Mouse (Mus musculus): ENCODE results near the gene Cyld. TPM values are rescaled to one million over a fixed set of nuclear protein-coding genes. Genes with fewer than 3 reads are reported as not detected.
A peak's percentile ranks its signal among the peaks of the same experiment; 100 is the strongest.

Gene Cyld
- polyA plus RNA-seq, 1 experiment from 2014 or later = 15.4 TPM

DNA sequence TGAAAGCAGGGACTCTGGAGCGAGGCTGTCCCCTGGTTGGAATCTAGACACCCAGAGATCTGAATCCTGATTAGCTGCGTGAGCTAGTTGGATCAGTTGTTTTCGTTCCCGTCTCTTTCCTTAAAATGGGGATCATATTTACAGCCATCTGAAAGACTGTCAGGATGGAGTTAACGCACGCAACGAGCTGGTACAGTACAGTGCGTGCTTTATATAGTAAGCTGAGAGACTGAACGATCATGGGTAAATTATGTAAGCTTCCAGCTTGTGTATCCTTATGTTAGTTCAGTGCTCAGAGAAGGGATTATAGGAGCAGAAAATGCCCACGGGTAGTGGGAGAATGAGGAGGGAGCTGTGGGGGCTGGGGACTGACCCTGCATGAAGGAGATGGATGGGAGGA is 25.3 kb upstream of the Cyld start:
- ATAC-seq (ENCODE audit: low FRiP score, low read depth) = no peak
- peaks cover 3% of the 10 kb centered on the region; the same call in 1 of the 2 replicates for H3K4me1 ChIP-seq
- no peak overlapping the region for H3K4me3 ChIP-seq
- H3K27ac ChIP-seq = no peak overlapping the region
- H3K36me3 ChIP-seq = no peaks in the 10 kb centered on the region
- WGBS = 71% methylated on average over 10 of the region's 10 CpGs
- H3K9me3 ChIP-seq = no peaks in the 10 kb centered on the region
- no peak overlapping the region for H3K9ac ChIP-seq
- no peaks in the 10 kb centered on the region for H3K27me3 ChIP-seq
- H3K4me2 ChIP-seq (replicated peaks) = no peak overlapping the region

DNA sequence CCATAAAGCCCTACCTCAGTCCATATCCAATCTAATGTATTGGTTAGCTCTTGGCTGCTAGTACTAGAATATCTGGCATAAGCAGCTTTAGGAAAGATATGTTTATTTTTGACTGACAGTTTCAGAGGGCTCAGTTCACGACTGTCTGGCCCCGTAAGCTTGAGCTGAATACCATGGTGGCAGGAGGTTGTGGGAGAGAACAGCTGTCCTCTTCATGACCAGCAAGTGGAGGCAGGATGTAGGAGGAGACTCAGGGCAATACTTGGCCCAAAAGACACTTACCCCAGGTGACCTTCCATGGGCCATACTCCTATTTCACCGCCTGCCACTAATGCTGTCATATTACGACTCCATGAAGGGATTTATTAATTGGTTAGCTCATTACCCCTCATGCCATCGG is 23.0 kb upstream of the Cyld start:
- H3K9me3 ChIP-seq = no peaks in the 10 kb centered on the region
- no peak for ATAC-seq (ENCODE audit: low FRiP score, low read depth)
- no peak overlapping the region for H3K27ac ChIP-seq
- no peaks in the 10 kb centered on the region for H3K27me3 ChIP-seq
- H3K36me3 ChIP-seq = no peaks in the 10 kb centered on the region
- H3K4me2 ChIP-seq (replicated peaks) = no peak overlapping the region
- H3K9ac ChIP-seq = no peak overlapping the region
- H3K4me1 ChIP-seq = no peaks in the 10 kb centered on the region
- WGBS = 63% methylated on average over 5 of the region's 5 CpGs
- H3K4me3 ChIP-seq = no peak overlapping the region

DNA sequence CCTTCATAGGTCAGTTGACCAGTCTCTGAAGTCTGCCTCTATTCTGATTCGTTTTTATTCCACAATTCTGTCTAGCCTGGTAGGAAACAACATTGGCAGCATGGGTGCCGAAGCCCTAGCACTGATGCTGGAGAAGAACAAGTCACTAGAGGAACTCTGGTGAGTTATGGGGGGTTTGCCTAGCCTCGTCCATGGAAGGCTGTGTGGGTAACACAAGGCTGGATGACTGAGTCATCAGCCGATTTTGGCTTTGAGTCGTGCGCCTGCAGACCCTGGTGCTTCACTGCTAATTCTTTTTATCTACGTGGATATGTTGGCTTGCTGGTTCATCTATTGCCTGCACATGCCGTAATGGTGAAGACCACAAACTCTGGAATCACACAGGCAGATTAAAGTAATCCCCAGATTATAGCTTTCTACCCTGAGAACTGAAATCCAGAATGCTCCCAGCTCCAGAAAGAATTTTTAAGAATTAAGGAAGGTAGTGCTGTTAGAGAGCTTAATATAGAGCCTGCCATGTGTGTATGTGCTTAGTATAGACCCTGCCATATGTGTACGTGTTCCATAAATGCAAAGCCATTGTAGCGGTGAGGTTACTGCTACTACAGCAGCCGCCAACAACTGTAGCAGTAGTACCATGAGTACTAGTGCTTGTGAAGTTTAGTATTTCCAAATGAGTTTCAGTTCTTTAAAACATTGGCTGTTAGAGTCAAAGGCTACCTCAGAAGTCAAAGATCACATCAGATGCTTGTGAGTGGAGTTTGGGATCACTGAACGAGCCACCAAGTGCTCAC is 21.3 kb upstream of the Cyld start:
- H3K36me3 ChIP-seq = no peaks in the 10 kb centered on the region
- no peak overlapping the region for H3K4me3 ChIP-seq
- WGBS = 85% methylated on average over 12 of the region's 12 CpGs
- no peak overlapping the region for H3K4me2 ChIP-seq (replicated peaks)
- no peak overlapping the region for H3K9ac ChIP-seq
- no peak for ATAC-seq (ENCODE audit: low FRiP score, low read depth)
- no peak overlapping the region for H3K27ac ChIP-seq
- H3K4me1 ChIP-seq = no peaks in the 10 kb centered on the region
- H3K27me3 ChIP-seq = no peaks in the 10 kb centered on the region
- H3K9me3 ChIP-seq = no peaks in the 10 kb centered on the region

DNA sequence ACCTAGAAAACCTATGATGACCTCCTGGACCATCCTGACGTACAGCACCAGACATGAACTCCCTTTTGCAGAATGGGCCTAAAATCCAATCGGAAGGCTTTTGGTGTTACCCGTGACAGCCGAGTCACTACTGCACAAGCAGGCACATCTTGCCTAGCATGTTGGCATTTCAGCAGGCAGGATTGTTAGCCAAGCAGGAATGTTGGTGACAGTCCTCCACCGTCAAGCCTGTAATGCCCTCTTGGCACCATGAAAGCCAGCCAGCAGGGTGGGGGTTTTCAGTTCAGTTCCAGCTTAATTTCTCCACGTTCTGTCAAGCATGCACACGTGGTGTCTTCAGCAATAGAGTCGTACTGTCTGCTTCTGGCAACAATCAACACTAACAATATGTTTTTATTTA is 19.8 kb upstream of the Cyld start:
- H3K27ac ChIP-seq = no peak overlapping the region

DNA sequence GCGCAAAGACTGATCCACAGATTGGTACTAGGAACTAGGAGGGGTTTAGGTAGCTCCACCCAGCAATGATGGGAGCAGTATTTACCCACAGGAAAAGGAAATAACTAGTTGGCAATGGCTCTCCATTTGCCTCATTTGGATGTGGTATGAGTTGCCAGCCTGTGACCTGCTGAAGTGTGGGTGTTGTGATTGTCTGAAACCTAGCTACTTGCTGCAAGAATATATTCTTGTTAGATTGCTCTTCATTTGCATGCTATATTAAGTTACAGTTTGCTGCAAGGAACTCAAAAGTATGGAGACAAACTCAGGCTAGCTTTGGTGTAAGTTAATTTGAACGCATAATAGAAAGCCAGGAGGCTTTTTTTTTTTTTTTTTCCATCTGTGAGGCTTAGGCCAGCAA is 16.3 kb upstream of the Cyld start:
- 86% methylated on average over 2 of the region's 2 CpGs for WGBS
- Histone ChIP-seq H3K4me3 (no peak overlapping the region), H3K4me2 (replicated peaks) (no peak overlapping the region), H3K36me3 (no peaks in the 10 kb centered on the region), H3K9me3 (no peaks in the 10 kb centered on the region), H3K9ac (no peak overlapping the region), H3K27ac (no peak overlapping the region), H3K4me1 (no peaks in the 10 kb centered on the region), H3K27me3 (no peaks in the 10 kb centered on the region)
- no peak for ATAC-seq (ENCODE audit: low FRiP score, low read depth)

More for the DNA sequence above, 19.8 kb upstream of the Cyld start:
- H3K9me3 ChIP-seq = no peaks in the 10 kb centered on the region
- no peak overlapping the region for H3K4me2 ChIP-seq (replicated peaks)
- ATAC-seq (ENCODE audit: low FRiP score, low read depth) = no peak
- WGBS = 77% methylated on average over 8 of the region's 8 CpGs
- H3K4me3 ChIP-seq = no peak overlapping the region
- H3K4me1 ChIP-seq = no peaks in the 10 kb centered on the region
- no peaks in the 10 kb centered on the region for H3K36me3 ChIP-seq
- H3K9ac ChIP-seq = no peak overlapping the region
- H3K27me3 ChIP-seq = no peaks in the 10 kb centered on the region

DNA sequence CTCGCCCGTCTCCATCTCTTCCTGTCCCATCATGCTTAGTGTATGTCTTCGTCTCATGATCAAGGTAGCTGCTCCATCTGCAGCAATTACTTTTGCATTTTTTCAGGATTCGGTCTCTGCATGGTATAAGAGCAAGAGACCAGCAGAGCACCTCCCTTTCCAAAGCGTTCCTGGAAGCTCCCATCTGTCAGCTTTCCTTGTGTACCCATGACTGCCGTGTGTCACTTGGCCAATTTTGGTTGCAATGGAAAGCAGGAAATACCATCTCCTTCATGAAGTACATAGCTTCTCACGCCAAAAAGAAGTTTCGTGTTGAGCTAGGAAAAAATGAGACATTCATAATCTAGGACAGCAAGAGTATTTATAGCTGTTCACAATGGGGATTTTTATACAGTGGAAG is 15.8 kb upstream of the Cyld start:
- ATAC-seq (ENCODE audit: low FRiP score, low read depth) = no peak
- 87% methylated on average over 8 of the region's 8 CpGs for WGBS
- H3K27ac ChIP-seq = no peak overlapping the region

DNA sequence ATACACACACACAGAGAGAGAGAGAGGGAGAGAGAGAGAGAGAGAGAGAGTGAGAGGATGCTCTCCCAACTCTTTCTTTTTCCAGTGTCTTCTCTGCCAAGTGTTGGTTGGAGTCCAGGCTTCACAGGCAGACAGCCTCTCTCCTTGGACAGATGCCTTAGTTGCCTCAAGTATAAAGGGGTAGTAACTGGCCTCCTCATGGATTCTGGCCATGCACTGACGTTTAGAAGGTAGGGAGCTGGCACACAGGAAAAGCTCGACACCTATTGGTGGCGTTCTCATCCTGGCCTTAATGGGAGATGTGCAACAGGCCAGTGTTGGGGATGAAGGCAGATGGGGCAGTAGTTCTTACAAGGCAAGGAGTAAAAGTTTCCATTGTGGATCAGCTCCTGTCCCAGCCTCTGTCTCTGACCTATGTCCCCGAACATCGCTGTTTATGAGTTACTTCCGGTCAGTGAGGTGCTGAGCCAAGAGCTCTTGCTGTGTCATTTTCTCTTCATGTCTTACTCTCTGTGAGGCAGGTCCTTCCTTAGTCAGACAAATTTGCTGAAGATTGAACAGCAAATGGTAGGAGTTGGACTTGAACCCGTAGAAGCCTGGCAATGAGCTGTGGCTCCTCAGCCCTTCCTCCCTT is 13.1 kb upstream of the Cyld start:
- H3K4me3 ChIP-seq = no peak overlapping the region
- no peaks in the 10 kb centered on the region for H3K36me3 ChIP-seq
- H3K27ac ChIP-seq = no peak overlapping the region
- ATAC-seq (ENCODE audit: low FRiP score, low read depth) = no peak
- H3K4me2 ChIP-seq (replicated peaks) = no peak overlapping the region
- no peaks in the 10 kb centered on the region for H3K9me3 ChIP-seq
- peaks cover 11% of the 10 kb centered on the region for H3K4me1 ChIP-seq
- no peaks in the 10 kb centered on the region for H3K27me3 ChIP-seq
- 84% methylated on average over 7 of the region's 7 CpGs for WGBS
- H3K9ac ChIP-seq = no peak overlapping the region; the same call in 1 of the 2 replicates

More for the DNA sequence above, 15.8 kb upstream of the Cyld start:
- Histone ChIP-seq H3K4me2 (replicated peaks) (no peak overlapping the region), H3K36me3 (no peaks in the 10 kb centered on the region), H3K4me1 (peaks cover 2% of the 10 kb centered on the region), H3K9me3 (no peaks in the 10 kb centered on the region), H3K9ac (no peak overlapping the region), H3K4me3 (no peak overlapping the region), H3K27me3 (no peaks in the 10 kb centered on the region)

DNA sequence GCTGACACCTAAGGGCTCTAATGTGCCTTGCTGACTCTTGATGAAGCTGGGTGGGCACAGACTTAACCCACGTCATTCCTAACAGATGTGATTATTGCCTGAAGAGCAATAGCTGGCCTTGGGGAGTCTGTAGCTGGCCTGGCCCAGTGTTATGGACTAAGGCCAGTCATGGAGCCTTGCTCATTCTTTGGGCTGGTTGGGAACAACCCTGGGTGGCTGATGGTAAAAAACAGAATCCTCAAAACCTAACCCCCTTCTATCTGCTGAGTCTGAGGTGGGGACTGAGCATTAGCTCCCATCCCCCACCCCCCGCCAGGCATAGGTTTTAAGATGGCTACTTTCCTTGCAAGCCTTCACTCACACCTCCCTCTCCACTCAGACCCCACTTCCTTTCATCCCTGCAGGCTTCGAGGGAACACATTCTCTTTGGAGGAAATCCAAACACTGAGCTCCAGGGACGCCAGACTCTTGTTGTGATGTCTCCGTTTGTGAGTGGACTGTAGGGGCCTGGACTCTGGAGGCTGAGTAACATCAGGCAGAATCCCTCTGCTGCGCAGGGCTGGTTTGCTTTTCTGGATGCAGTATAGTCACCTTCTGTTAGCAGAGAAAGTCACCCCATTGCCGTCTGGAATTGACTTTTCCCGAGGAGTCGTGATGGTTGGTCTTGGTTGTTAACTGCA is 10.5 kb upstream of the Cyld start:
- Histone ChIP-seq H3K4me2 (replicated peaks) (no peak overlapping the region), H3K27me3 (no peaks in the 10 kb centered on the region), H3K9me3 (no peaks in the 10 kb centered on the region), H3K9ac (0 out of 2 replicates have a peak overlapping the region, but pooled peaks have one; percentile 3), H3K4me1 (peaks cover 11% of the 10 kb centered on the region), H3K4me3 (no peak overlapping the region), H3K27ac (no peak overlapping the region), H3K36me3 (no peaks in the 10 kb centered on the region)
- ATAC-seq (ENCODE audit: low FRiP score, low read depth) = no peak
- WGBS = 51% methylated on average over 9 of the region's 9 CpGs

DNA sequence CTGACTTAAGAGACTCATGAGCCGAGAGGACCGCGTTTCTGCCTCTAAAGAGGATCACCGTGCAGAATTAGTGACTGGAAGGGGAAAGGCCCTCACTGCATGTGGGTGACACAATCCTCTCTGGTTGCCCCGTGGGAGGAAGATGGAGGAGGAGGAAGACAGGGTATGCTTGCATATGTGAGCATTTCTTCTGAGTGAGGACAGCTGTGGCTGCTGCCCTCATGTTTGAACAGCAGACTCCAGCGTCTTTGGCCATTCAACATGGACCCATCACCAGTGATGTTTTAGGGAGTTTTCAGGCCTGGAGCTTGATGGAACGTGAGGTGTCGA is 10.0 kb upstream of the Cyld start:
- H3K4me3 ChIP-seq = no peak overlapping the region
- no peaks in the 10 kb centered on the region for H3K9me3 ChIP-seq
- H3K27me3 ChIP-seq = no peaks in the 10 kb centered on the region
- 78% methylated on average over 8 of the region's 8 CpGs for WGBS
- H3K9ac ChIP-seq = no peak overlapping the region
- no peaks in the 10 kb centered on the region for H3K36me3 ChIP-seq
- H3K4me1 ChIP-seq = peaks cover 12% of the 10 kb centered on the region
- H3K27ac ChIP-seq = no peak overlapping the region
- no peak for ATAC-seq (ENCODE audit: low FRiP score, low read depth)
- no peak overlapping the region for H3K4me2 ChIP-seq (replicated peaks)

DNA sequence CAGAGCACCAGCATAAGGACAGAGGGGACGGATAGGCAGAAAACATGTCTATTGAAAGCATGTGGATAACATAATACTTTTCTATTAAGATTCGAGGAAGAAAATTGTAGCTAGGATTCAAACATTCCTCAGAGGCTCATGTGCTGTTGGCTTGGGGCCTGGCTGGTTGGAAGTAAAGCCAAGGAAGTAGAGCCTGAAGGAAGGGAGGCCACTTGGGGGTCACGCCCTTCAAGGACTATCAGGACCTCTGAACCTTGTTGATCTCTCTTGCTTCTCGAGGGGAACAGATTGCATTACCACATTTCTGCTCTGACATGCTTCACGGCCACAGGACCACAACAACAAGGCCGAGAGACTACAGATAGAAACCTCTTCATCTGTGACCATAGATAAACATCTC is 7.7 kb upstream of the Cyld start:
- no peak overlapping the region for H3K9ac ChIP-seq
- H3K4me2 ChIP-seq (replicated peaks) = no peak overlapping the region
- 83% methylated on average over 6 of the region's 6 CpGs for WGBS
- no peak overlapping the region for H3K27ac ChIP-seq
- no peak for ATAC-seq (ENCODE audit: low FRiP score, low read depth)
- H3K4me1 ChIP-seq = peaks cover 17% of the 10 kb centered on the region
- H3K9me3 ChIP-seq = no peaks in the 10 kb centered on the region
- no peaks in the 10 kb centered on the region for H3K36me3 ChIP-seq
- no peak overlapping the region for H3K4me3 ChIP-seq
- no peaks in the 10 kb centered on the region for H3K27me3 ChIP-seq

DNA sequence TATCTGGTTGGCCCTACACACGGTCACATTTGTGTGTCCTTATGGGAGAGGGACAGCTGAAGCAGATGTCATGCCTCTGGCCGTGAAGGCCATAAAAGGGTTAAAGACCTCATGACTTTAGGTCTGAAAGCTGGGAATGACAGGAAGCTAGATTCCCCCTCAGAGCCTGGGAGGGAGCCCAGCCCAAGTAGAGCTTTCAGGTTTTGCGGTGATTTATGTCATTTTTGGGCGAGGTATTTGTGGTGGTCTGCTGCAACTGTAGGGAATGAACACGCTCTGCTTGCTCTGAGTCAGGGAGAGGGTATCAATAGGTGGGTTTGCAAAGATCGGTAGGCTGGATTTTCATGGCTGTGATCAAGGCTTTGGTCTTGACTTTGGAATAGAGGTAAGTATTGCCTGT is 6.9 kb upstream of the Cyld start:
- 76% methylated on average over 6 of the region's 6 CpGs for WGBS

DNA sequence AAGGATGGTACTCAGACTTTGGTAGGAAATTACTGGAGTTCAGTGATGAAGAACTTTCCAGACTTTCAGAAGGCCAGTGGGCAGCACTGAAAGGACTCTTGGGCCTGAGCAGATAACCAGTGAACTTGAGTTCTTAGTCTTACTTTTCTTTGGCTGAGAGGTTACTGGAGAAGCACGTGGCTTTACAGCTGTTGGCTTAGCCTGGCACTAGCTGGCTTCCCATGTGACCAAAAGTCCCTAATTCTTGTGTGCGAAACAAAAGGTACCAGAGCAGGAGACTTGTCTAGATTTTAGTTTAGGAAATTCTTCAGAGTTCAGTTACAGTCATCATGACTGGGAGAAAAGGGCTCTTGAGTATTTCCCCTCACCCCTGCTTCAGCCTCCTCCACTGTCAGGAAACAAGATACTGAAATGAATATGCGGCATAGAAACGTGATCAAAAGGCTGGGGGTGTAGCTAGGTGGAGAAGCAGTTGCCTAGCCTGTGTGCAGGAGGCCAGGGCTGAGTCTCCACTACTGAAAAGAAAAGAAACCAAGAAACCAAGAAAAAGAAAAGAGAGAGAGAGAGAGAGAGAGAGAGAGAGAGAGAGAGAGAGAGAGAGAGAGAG is 5.4 kb upstream of the Cyld start:
- H3K9ac ChIP-seq = no peak overlapping the region
- H3K9me3 ChIP-seq = no peaks in the 10 kb centered on the region
- H3K27ac ChIP-seq = no peak overlapping the region
- no peak overlapping the region for H3K4me2 ChIP-seq (replicated peaks)
- WGBS = 42% methylated on average over 4 of the region's 4 CpGs
- H3K4me1 ChIP-seq = peaks cover 15% of the 10 kb centered on the region
- no peaks in the 10 kb centered on the region for H3K27me3 ChIP-seq
- no peak for ATAC-seq (ENCODE audit: low FRiP score, low read depth)
- no peak overlapping the region for H3K4me3 ChIP-seq
- H3K36me3 ChIP-seq = no peaks in the 10 kb centered on the region

More for the DNA sequence above, 6.9 kb upstream of the Cyld start:
- no peaks in the 10 kb centered on the region for H3K9me3 ChIP-seq
- no peak for ATAC-seq (ENCODE audit: low FRiP score, low read depth)
- no peaks in the 10 kb centered on the region for H3K27me3 ChIP-seq
- no peak overlapping the region for H3K9ac ChIP-seq
- peaks cover 17% of the 10 kb centered on the region for H3K4me1 ChIP-seq
- no peak overlapping the region for H3K4me3 ChIP-seq
- no peak overlapping the region for H3K27ac ChIP-seq
- no peaks in the 10 kb centered on the region for H3K36me3 ChIP-seq
- no peak overlapping the region for H3K4me2 ChIP-seq (replicated peaks)
